Comparison of ENCODE assay signal across 11 mouse cellular contexts in genomic region chr17:64241544-64242292, GRCm38 (mm10).
DNase-seq lines count a peak whose midpoint lies in the region; ATAC-seq and TF ChIP-seq lines count a peak whose summit lies in the region.
"Had no signal": no experiment of that assay in that cellular context is flagged by ENCODE, and none has a peak within 500 bp of the region (broad histone marks: within the 10 kb centered on the region; RNA-seq: fewer than 3 reads in every experiment).

No protein-coding gene starts in this region.

- H3K27me3 ChIP-seq in intestine, postnatal 0 days (replicated peaks; ENCODE audit: control insufficient read depth, insufficient read depth, low read length): no peaks in the 10 kb centered on the region
- no peaks in the 10 kb centered on the region for H3K27me3 ChIP-seq in neural tube, embryonic 15.5 days (replicated peaks)
- H3K27me3 ChIP-seq: neural tube, embryonic 12.5 days had no signal

- TF ChIP-seq CTCF in intestine, postnatal 0 days (IDR thresholded peaks at IDR 0.05; ENCODE audit: low read depth): no peak

- H3K4me2 ChIP-seq in intestine, postnatal 0 days (replicated peaks; ENCODE audit: low read depth): no peak overlapping the region
- H3K4me2 ChIP-seq in neural tube, embryonic 15.5 days: no peak overlapping the region
- H3K4me2 ChIP-seq: neural tube, embryonic 12.5 days had no signal

- ATAC-seq in intestine, postnatal 0 days: no peak; the same call in 1 of the 2 replicates
- no peak for ATAC-seq in neural tube, embryonic 15.5 days (ENCODE audit: low FRiP score)
- ATAC-seq: activated CD4-positive, CD25-positive, alpha-beta regulatory T cell, adult 4 months had no signal

- no peaks in the 10 kb centered on the region for H3K36me3 ChIP-seq in intestine, postnatal 0 days (ENCODE audit: control insufficient read depth, insufficient read depth)
- H3K36me3 ChIP-seq in neural tube, embryonic 15.5 days: no peaks in the 10 kb centered on the region
- H3K36me3 ChIP-seq: neural tube, embryonic 12.5 days had no signal

- peak; percentile 7 to 9 for DNase-seq in cerebellum, postnatal 10 days
- DNase-seq in cerebellum, postnatal 36 days: no peak
- peak; percentile 13 to 19 for DNase-seq in kidney, postnatal 4 days
- DNase-seq in kidney, postnatal 36 days: no peak
- DNase-seq in spleen, postnatal 10 days (ENCODE audit: low spot score in 2 of 2): no peak
- no peak for DNase-seq in frontal cortex, postnatal 14 days (ENCODE audit: low spot score in 2 of 2)
- DNase-seq: kidney, postnatal 25 days had no signal

- WGBS in intestine, postnatal 0 days: 59% methylated on average over 11 of the region's 11 CpGs
- 58% methylated on average over 11 of the region's 11 CpGs for WGBS in neural tube, embryonic 15.5 days

- no peak overlapping the region for H3K9ac ChIP-seq in intestine, postnatal 0 days (ENCODE audit: low read depth, low read length)
- H3K9ac ChIP-seq in neural tube, embryonic 15.5 days (replicated peaks): no peak overlapping the region
- H3K9ac ChIP-seq: neural tube, embryonic 12.5 days had no signal

- 0 out of 2 replicates have a peak, but pooled peaks cover 6% of the 10 kb centered on the region for H3K4me1 ChIP-seq in intestine, postnatal 0 days (replicated peaks; ENCODE audit: control insufficient read depth, insufficient read depth, low read length)
- peaks cover 13% of the 10 kb centered on the region for H3K4me1 ChIP-seq in neural tube, embryonic 15.5 days

- no peak overlapping the region for H3K4me3 ChIP-seq in intestine, postnatal 0 days (ENCODE audit: low read depth, low read length)
- H3K4me3 ChIP-seq in neural tube, embryonic 15.5 days (replicated peaks): no peak overlapping the region
- H3K4me3 ChIP-seq: neural tube, embryonic 12.5 days had no signal

- no peaks in the 10 kb centered on the region for H3K9me3 ChIP-seq in intestine, postnatal 0 days (ENCODE audit: control insufficient read depth)
- no peaks in the 10 kb centered on the region for H3K9me3 ChIP-seq in neural tube, embryonic 15.5 days (replicated peaks)
- H3K9me3 ChIP-seq: neural tube, embryonic 12.5 days had no signal

- peak overlapping the region; percentile 54 for H3K27ac ChIP-seq in intestine, postnatal 0 days (ENCODE audit: low read depth, low read length)
- 0 out of 2 replicates have a peak overlapping the region, but pooled peaks have one; percentile 41 for H3K27ac ChIP-seq in neural tube, embryonic 15.5 days (replicated peaks)
- H3K27ac ChIP-seq: neural tube, embryonic 12.5 days had no signal

Comparison
In these comparisons a context has a peak if more than half of its experiments do, and no peak if none do; other contexts are left out.
1. DNase-seq: peak in cerebellum, postnatal 10 days (2 of 2) and kidney, postnatal 4 days (2 of 2); none in cerebellum, postnatal 36 days (0 of 2), kidney, postnatal 36 days (0 of 2), spleen, postnatal 10 days (0 of 2) and frontal cortex, postnatal 14 days (0 of 2).